Mouse (Mus musculus): Measurements from ENCODE around the gene Tab1. TPM values are rescaled to one million over a fixed set of nuclear protein-coding genes. Genes with fewer than 3 reads are reported as not detected.

Tab1 gene
- total RNA-seq, 2 experiments from 2014 or later = 33.3 to 34.3 TPM

DNA sequence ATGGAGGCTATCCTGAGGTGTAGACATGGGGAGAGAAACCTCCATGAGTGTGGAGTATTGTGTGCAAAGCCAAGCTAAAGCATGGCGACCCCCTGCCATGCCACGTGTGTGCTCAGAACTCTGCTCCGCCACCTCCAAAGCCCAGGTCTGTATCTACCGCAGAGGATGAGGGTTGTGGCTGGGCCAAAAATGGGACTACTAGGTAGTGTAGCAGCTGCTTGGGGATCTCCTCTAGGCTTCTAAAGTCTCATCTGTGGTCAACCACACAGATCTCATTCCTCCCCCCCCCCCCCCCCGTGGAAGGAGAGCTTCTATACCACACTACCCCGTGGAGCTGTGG lies 59.3 kb downstream of the Tab1 start:
- DNase-seq = no peak
- intact Hi-C loops (cut with DNase I) = no loop called here

DNA sequence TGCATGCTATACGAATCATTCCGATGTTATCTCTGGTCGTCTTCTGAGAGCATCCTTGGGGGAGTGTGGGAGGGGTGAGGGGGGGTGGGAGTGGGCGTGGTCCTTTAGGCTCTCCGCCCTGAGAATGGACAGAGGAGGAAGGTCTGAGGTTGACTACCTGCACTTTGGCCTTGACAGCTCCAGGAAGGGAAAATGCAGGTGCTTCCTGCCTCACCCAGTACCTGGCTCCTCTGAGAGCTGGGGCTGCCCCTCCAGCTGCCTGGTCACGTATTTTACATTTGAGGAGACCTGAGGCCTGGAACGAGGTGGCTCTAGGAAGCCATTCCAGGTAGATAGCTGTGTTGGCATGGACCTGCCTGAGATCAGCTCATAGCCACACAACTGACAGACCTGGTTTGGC lies 59.9 kb downstream of the Tab1 start:
- intact Hi-C loops (cut with DNase I) = no loop called here
- DNase-seq = no peak

DNA sequence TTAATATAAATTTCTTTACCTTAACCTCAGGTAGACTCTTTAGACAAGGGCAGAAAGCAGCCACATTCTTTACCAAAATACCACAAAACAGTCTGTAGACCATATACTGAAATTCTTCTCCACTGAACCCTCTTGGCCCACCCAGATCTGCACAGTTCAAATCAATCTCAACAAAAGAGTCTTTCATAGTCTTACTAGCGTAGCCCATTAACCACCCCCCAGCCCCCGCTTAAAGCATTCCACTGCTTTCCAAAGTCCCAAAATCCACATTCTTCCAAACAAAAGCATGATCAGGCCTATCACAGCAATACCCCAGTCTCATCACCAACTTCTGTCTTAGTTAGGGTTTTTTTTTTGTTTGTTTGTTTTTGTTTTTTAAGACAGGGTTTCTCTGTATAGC lies 66.6 kb downstream of the Tab1 start:
- DNase-seq = no peak
- intact Hi-C loops (cut with DNase I) = no loop called here

DNA sequence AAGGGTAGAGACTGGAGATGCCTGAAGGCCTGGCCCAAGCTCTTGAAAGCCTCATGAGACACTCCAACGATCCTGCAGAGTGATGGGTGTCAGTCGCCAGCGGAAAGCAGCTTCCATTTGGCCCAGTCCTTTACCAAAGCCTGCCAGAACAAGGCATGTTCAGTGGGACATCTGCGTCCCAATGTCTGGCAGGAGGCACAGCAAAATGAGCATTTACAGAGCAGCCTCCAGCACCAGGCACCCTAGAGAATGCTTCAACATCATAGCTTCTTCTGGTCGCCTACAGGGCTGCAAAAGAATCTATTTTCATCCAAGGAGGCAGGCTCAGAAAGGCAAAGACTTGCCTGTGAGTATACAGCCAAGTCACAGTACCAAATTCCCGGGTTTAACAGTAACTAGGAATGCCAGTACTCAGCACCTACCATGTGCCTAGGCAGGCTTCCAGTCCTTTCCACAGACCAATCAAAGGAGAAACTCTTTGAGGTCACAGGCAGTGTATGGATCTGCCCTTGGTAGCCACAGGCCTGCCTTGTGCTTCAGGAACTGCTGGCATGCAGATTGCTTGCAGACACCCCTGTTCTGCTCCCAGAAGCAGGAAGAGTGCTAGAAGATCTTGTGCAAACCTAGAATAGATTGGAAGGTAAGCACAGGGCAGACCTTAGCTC lies 69.3 kb downstream of the Tab1 start:
- DNase-seq = no peak
- intact Hi-C loops (cut with DNase I) = no loop called here

DNA sequence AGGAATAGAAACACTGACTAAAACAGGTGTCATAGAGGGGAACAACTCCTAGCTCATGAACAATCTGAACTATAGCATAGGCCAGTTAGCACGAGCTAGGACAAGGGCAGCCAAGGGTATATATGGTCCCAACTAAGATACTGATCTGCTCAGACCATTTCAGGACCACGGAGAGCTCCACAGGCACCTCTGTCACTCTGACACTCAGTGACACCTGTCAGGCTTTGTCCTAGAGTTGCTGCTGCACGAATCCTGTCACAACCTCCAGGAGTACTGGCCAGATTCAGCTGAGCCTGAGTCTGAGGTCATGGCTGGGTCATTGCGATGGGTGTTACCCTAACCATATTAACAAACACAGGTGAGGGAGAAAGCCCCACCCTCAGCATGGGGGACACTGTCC lies 70.5 kb downstream of the Tab1 start:
- intact Hi-C loops (cut with DNase I) = no loop called here
- DNase-seq = peak in 1 of 2 experiments; percentile 13

DNA sequence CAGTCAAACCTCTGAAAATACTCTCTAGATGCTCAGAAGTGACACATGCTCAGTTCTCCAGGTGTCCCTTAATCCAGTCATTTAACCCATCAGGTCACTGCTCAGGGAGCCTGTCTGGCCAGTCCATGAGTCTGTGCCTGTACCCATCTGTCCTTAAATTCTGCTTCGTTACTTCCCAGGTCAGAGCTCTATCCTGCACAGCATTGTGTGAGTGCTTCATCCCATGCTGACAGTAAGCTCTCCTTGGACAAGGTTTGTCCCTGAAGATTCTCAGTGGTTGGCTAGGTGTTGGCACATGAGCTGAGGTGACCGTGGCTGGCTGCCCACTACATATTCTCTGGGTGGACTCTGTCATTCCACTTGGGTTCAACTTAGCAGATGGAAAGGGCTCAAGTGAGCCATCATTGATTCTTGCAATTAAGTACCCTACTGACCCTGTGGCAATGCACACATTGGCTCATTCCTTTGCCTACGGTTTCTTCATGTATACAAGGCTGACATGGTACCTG lies 73.2 kb downstream of the Tab1 start:
- no peak for DNase-seq

DNA sequence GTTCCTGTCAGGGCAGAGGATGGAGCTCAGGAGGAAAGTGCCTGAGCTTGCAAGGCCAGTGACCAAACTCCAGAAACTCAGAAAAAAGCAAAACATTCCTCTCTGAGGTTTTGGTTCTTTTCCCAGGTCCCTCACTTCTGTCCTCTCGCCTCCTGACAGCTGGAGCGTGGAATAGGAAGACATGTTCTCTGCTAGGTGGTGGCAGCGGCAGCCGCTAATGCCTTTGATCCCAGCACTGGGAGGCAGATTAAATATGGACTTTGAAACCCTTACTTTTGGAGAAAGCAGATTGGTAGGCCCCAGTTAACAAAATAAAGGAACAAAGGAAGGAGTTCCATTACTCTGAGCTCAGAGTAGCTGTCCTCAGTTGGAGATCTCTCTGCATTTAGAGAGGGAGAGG lies 75.5 kb downstream of the Tab1 start:
- intact Hi-C loops (cut with DNase I) = no loop called here
- no peak for DNase-seq

More for the DNA sequence above, 73.2 kb downstream of the Tab1 start:
- intact Hi-C loops (cut with DNase I) = no loop called here

Other genes starting within 250 kb of the Tab1 start
- gene Apobec3, start 241.5 kb upstream of the Tab1 start, total RNA-seq (2021) = 10 to 100 TPM; 11.2 to 11.7 TPM
- gene Cbx7, start 162.0 kb upstream of the Tab1 start, total RNA-seq (2021) = 1 to 10 TPM; 3.0 to 3.8 TPM
- 10 to 100 TPM; 49.2 to 56.2 TPM for gene Pdgfb, start 118.2 kb upstream of the Tab1 start, total RNA-seq (2021)
- 10 to 100 TPM; 84.9 to 86.7 TPM for gene Syngr1, start 41.8 kb upstream of the Tab1 start, total RNA-seq (2021)
- gene Rpl3, start 41.3 kb upstream of the Tab1 start, total RNA-seq (2021) = 100 to 1,000 TPM; 486 to 496 TPM
- 1 to 10 TPM; 1.6 to 2.3 TPM for gene Mgat3, start 40.6 kb downstream of the Tab1 start, total RNA-seq (2021)
- gene Mief1, start 100.9 kb downstream of the Tab1 start, total RNA-seq (2021) = 10 to 100 TPM; 33.2 to 37.6 TPM
- 10 to 100 TPM; 22.0 to 31.2 TPM for gene AC140267.1, start 102.7 kb downstream of the Tab1 start, total RNA-seq (2021)
- gene Atf4, start 122.1 kb downstream of the Tab1 start, total RNA-seq (2021) = 100 to 1,000 TPM in 1 of 2 experiments, 10 to 100 TPM in 1; 96.4 to 105 TPM
- gene Rps19bp1, start 131.2 kb downstream of the Tab1 start, total RNA-seq (2021) = 10 to 100 TPM; 20.0 to 24.6 TPM
- gene Cacna1i, start 154.1 kb downstream of the Tab1 start, total RNA-seq (2021) = under 1 TPM in 1 of 2 experiments, not detected in 1; 0.05 TPM